Mouse (Mus musculus): ENCODE data around the gene Rps13. TPM values are rescaled to one million over a fixed set of nuclear protein-coding genes. Genes with fewer than 3 reads are reported as not detected.

Gene Rps13
- polyA plus RNA-seq (2012; rRNA removed; ENCODE audit: low replicate concordance) = 71.0 and 137 TPM in 2 replicates

GRCm38 (mm10) chr7:116333713-116334668 is at the start of gene Rps13:
TSS of gene Rps13 (minus strand) at chr7:116334195.

GRCm38 (mm10) chr7:116307871-116308631 is 25.9 kb downstream of the Rps13 start, which contains the start of gene Plekha7:
TSS of gene Plekha7 (minus strand) at chr7:116308376.

Other genes with a start within 250 kb of the Rps13 start
- gene Gm4353, start 249.6 kb downstream of the Rps13 start, polyA plus RNA-seq (2012; rRNA removed; ENCODE audit: low replicate concordance) = 0.76 and 1.4 TPM in 2 replicates
- 5.4 and 8.5 TPM in 2 replicates for gene Plekha7, start 25.8 kb downstream of the Rps13 start, polyA plus RNA-seq (2012; rRNA removed; ENCODE audit: low replicate concordance)
- gene Pik3c2a, start 109.3 kb upstream of the Rps13 start, polyA plus RNA-seq (2012; rRNA removed; ENCODE audit: low replicate concordance) = 6.2 and 6.5 TPM in 2 replicates
- gene Nucb2, start 170.2 kb upstream of the Rps13 start, polyA plus RNA-seq (2012; rRNA removed; ENCODE audit: low replicate concordance) = 4.0 and 4.7 TPM in 2 replicates

Data from subcutaneous adipose tissue, adult 2 months (tissue).